33 mouse cellular contexts compared by ENCODE assay signal in genomic region chr7:40920118-40920517, GRCm38 (mm10). TPM values are rescaled to one million over a fixed set of nuclear protein-coding genes. Genes with fewer than 3 reads are reported as not detected.
DNase-seq lines count a peak whose midpoint lies in the region; ATAC-seq lines count a peak whose summit lies in the region.
"Had no signal": no experiment of that assay in that cellular context is flagged by ENCODE, and none has a peak within 500 bp of the region (broad histone marks: within the 10 kb centered on the region; RNA-seq: fewer than 3 reads in every experiment).

No protein-coding gene starts in this region.

- no peak overlapping the region for H3K9ac ChIP-seq in forebrain, embryonic 16.5 days (replicated peaks; ENCODE audit: low read depth, low read length)
- no peak overlapping the region for H3K9ac ChIP-seq in forebrain, embryonic 11.5 days (ENCODE audit: low read length)
- no peak overlapping the region for H3K9ac ChIP-seq in midbrain, embryonic 16.5 days (ENCODE audit: low read depth, low read length)
- H3K9ac ChIP-seq: embryonic facial prominence, embryonic 15.5 days; kidney, embryonic 15.5 days; limb, embryonic 13.5 days had no signal

- intact Hi-C loops in left cerebral cortex, postnatal 4 days (cut with DNase I), result no loop called here
- intact Hi-C loops in left cerebral cortex, postnatal 10 days (cut with DNase I), result no loop called here

- WGBS in forebrain, embryonic 16.5 days, result 76% methylated on average over 2 of the region's 2 CpGs
- 89% methylated on average over 2 of the region's 2 CpGs for WGBS in forebrain, embryonic 11.5 days
- 64% methylated on average over 2 of the region's 2 CpGs for WGBS in midbrain, embryonic 16.5 days

- no peak overlapping the region for H3K4me3 ChIP-seq in forebrain, embryonic 16.5 days (replicated peaks; ENCODE audit: low read length)
- H3K4me3 ChIP-seq in forebrain, embryonic 11.5 days (ENCODE audit: low read depth, low read length), result no peak overlapping the region
- no peak overlapping the region for H3K4me3 ChIP-seq in midbrain, embryonic 16.5 days (ENCODE audit: low read depth, low read length)
- H3K4me3 ChIP-seq: embryonic facial prominence, embryonic 10.5 days; embryonic facial prominence, embryonic 15.5 days; kidney, embryonic 15.5 days; limb, embryonic 13.5 days; megakaryocyte, embryonic 14.5 days had no signal

- no peak overlapping the region for H3K27ac ChIP-seq in forebrain, embryonic 16.5 days (ENCODE audit: low read length)
- no peak overlapping the region for H3K27ac ChIP-seq in forebrain, embryonic 11.5 days (ENCODE audit: low read depth, low read length)
- no peak overlapping the region for H3K27ac ChIP-seq in midbrain, embryonic 16.5 days (ENCODE audit: low read length)
- H3K27ac ChIP-seq: embryonic facial prominence, embryonic 10.5 days; embryonic facial prominence, embryonic 15.5 days; kidney, embryonic 15.5 days; limb, embryonic 13.5 days had no signal

- H3K36me3 ChIP-seq in forebrain, embryonic 16.5 days (ENCODE audit: control insufficient read depth, insufficient read depth), result no peaks in the 10 kb centered on the region
- no peaks in the 10 kb centered on the region for H3K36me3 ChIP-seq in forebrain, embryonic 11.5 days (ENCODE audit: control insufficient read depth, insufficient read depth, low read length)
- H3K36me3 ChIP-seq in midbrain, embryonic 16.5 days (ENCODE audit: control insufficient read depth, insufficient read depth, low read length), result 0 out of 2 replicates have a peak, but pooled peaks cover 2% of the 10 kb centered on the region
- H3K36me3 ChIP-seq: embryonic facial prominence, embryonic 10.5 days; embryonic facial prominence, embryonic 15.5 days; kidney, embryonic 15.5 days; limb, embryonic 13.5 days had no signal

- peak; percentile 10 for DNase-seq in adrenal gland, postnatal 10 days
- DNase-seq in adrenal gland, postnatal 4 days (ENCODE audit: low spot score in 2 of 2), result no peak
- no peak for DNase-seq in forebrain, embryonic 11.5 days (ENCODE audit: low spot score)
- DNase-seq in left cerebral cortex, postnatal 4 days, result peak; percentile 69
- DNase-seq in left cerebral cortex, postnatal 10 days (ENCODE audit: extremely low spot score in 1 of 2, low spot score in 2 of 2), result no peak
- DNase-seq in gastrocnemius, postnatal 10 days, result no peak
- DNase-seq: adrenal gland, adult 2 months; cerebellum, adult 11 months; cerebellum, adult 9-11 months; gastrocnemius, postnatal 36 days; heart, adult 18-20 months; heart, postnatal 4 days; kidney, adult 18-20 months; kidney, postnatal 25 days; lung, postnatal 4 days; retina, postnatal 1 day; right cerebral cortex, postnatal 14 days; thymus, postnatal 14 days had no signal

- ATAC-seq in forebrain, embryonic 16.5 days, result peak; percentile 68
- ATAC-seq in forebrain, embryonic 11.5 days (replicated peaks; ENCODE audit: low FRiP score), result no peak
- ATAC-seq in midbrain, embryonic 16.5 days, result 0 out of 2 replicates have a peak, but pooled peaks have one; percentile 63
- ATAC-seq: activated CD4-positive, CD25-positive, alpha-beta regulatory T cell, adult 4 months had no signal

- H3K27me3 ChIP-seq in forebrain, embryonic 16.5 days (replicated peaks; ENCODE audit: control insufficient read depth, insufficient read depth, low read length), result no peaks in the 10 kb centered on the region
- H3K27me3 ChIP-seq in forebrain, embryonic 11.5 days (ENCODE audit: control insufficient read depth, insufficient read depth, low read length), result no peaks in the 10 kb centered on the region
- no peaks in the 10 kb centered on the region for H3K27me3 ChIP-seq in midbrain, embryonic 16.5 days (ENCODE audit: control insufficient read depth, insufficient read depth, low read depth, low read length)
- H3K27me3 ChIP-seq: CH12.LX; embryonic facial prominence, embryonic 15.5 days; kidney, embryonic 15.5 days; limb, embryonic 13.5 days; megakaryocyte, embryonic 14.5 days had no signal

- peaks cover 9% of the 10 kb centered on the region; the same call in 1 of the 2 replicates for H3K4me1 ChIP-seq in forebrain, embryonic 16.5 days (replicated peaks; ENCODE audit: control insufficient read depth, insufficient read depth, low read length)
- H3K4me1 ChIP-seq in forebrain, embryonic 11.5 days (replicated peaks; ENCODE audit: control insufficient read depth, insufficient read depth, low read length), result no peaks in the 10 kb centered on the region
- peaks cover 2% of the 10 kb centered on the region; the same call in 1 of the 2 replicates for H3K4me1 ChIP-seq in midbrain, embryonic 16.5 days (ENCODE audit: control insufficient read depth, insufficient read depth, low read length)
- H3K4me1 ChIP-seq: embryonic facial prominence, embryonic 10.5 days; embryonic facial prominence, embryonic 15.5 days; kidney, embryonic 15.5 days; limb, embryonic 13.5 days; megakaryocyte, embryonic 14.5 days had no signal

- H3K4me2 ChIP-seq in forebrain, embryonic 16.5 days (ENCODE audit: low read length), result no peak overlapping the region
- H3K4me2 ChIP-seq in forebrain, embryonic 11.5 days (ENCODE audit: low read depth, low read length, severe bottlenecking), result no peak overlapping the region
- no peak overlapping the region for H3K4me2 ChIP-seq in midbrain, embryonic 16.5 days (ENCODE audit: low read length)
- H3K4me2 ChIP-seq: embryonic facial prominence, embryonic 15.5 days; heart, embryonic 11.5 days; kidney, embryonic 15.5 days; limb, embryonic 13.5 days; liver, embryonic 11.5 days had no signal

- no peaks in the 10 kb centered on the region for H3K9me3 ChIP-seq in forebrain, embryonic 16.5 days (ENCODE audit: control insufficient read depth, low read length)
- H3K9me3 ChIP-seq in forebrain, embryonic 11.5 days (ENCODE audit: control insufficient read depth, low read length), result no peaks in the 10 kb centered on the region
- no peaks in the 10 kb centered on the region for H3K9me3 ChIP-seq in midbrain, embryonic 16.5 days (replicated peaks; ENCODE audit: control insufficient read depth, low read length, poor library complexity, severe bottlenecking)
- H3K9me3 ChIP-seq: embryonic facial prominence, embryonic 10.5 days; embryonic facial prominence, embryonic 15.5 days; kidney, embryonic 15.5 days; limb, embryonic 13.5 days had no signal

RNA-seq across cellular contexts. Expression of gene Vstm2b, which starts 22.0 kb away (rescaled TPM):
- total RNA-seq in adrenal gland, postnatal 10 days (2021), result under 1 TPM; 0.57 to 0.97 TPM
- total RNA-seq in adrenal gland, postnatal 4 days (2021), result 1 to 10 TPM; 3.1 to 4.1 TPM
- 17.8 and 18.8 TPM in 2 replicates for polyA plus RNA-seq in forebrain, embryonic 16.5 days (2015; fragmentation: Nextera tagmentation; extraction: Ambion mirVana)
- polyA plus RNA-seq in forebrain, embryonic 11.5 days (2014; fragmentation: Nextera tagmentation; extraction: Ambion mirVana), result 7.6 and 7.7 TPM in 2 replicates
- 10 to 100 TPM; 65.5 to 68.2 TPM for total RNA-seq in left cerebral cortex, postnatal 4 days (2021)
- 10 to 100 TPM; 67.4 to 76.1 TPM for total RNA-seq in left cerebral cortex, postnatal 10 days (2021)
- polyA plus RNA-seq in midbrain, embryonic 16.5 days (2015; fragmentation: Nextera tagmentation; extraction: Ambion mirVana), result 23.5 and 24.5 TPM in 2 replicates
- total RNA-seq in gastrocnemius, postnatal 10 days (2021), result 1 to 10 TPM; 1.1 TPM
- total RNA-seq: CH12.LX; gastrocnemius, adult 18-20 months; monocyte, adult 5-6 weeks had no signal
- polyA plus RNA-seq: activated CD4-positive, CD25-positive, alpha-beta regulatory T cell, adult 4 months; C2C12; liver, embryonic 16.5 days had no signal

Comparison
In these comparisons a context has a peak if more than half of its experiments do, and no peak if none do; other contexts are left out.
1. DNase-seq: peak in adrenal gland, postnatal 10 days (single experiment) and left cerebral cortex, postnatal 4 days (single experiment); none in adrenal gland, postnatal 4 days (0 of 2), forebrain, embryonic 11.5 days (single experiment), left cerebral cortex, postnatal 10 days (0 of 2) and gastrocnemius, postnatal 10 days (single experiment).
2. RNA of gene Vstm2b, which starts 22.0 kb away (total RNA-seq): 67.4 to 76.1 TPM in left cerebral cortex, postnatal 10 days and 65.5 to 68.2 TPM in left cerebral cortex, postnatal 4 days; 3.1 to 4.1 TPM in adrenal gland, postnatal 4 days, 1.1 TPM in gastrocnemius, postnatal 10 days and 0.57 to 0.97 TPM in adrenal gland, postnatal 10 days; every median in the first group is over 10 times any median in the second.